Mouse (Mus musculus) myocyte (in vitro differentiated cells): ENCODE data around the gene Ankrd12.

Experiments
- CEBPB ChIP-seq: IDR thresholded peaks from 2 replicates; pipeline ENCODE4 v1.6.1; 2011; ENCODE audit warnings: mild to moderate bottlenecking, moderate library complexity; ENCODE audit not compliant: poor library complexity, insufficient read depth, severe bottlenecking
- MYOD1 ChIP-seq, 3 experiments: IDR thresholded peaks; one replicate each; pipeline ENCODE4 v1.6.1; 2011; ENCODE audit warnings: control low read depth in 2 of 3, low read depth in 2 of 3, mild to moderate bottlenecking in 2 of 3, moderate library complexity in 1 of 3; ENCODE audit not compliant: insufficient read length in 2 of 3, control insufficient read depth in 1 of 3
- POLR2A ChIP-seq: IDR thresholded peaks from one replicate; pipeline ENCODE4 v1.6.1; 2011; ENCODE audit warnings: low read depth, mild to moderate bottlenecking, control low read depth, moderate library complexity; ENCODE audit not compliant: insufficient read length
- POLR2AphosphoS2 ChIP-seq: IDR thresholded peaks from one replicate; pipeline ENCODE4 v1.6.1; 2011; ENCODE audit warnings: low read depth, control low read depth; ENCODE audit not compliant: insufficient read length
- REST ChIP-seq: IDR thresholded peaks from one replicate; pipeline ENCODE4 v1.6.1; 2011; ENCODE audit warnings: mild to moderate bottlenecking, control low read depth, moderate library complexity; ENCODE audit not compliant: insufficient read depth, insufficient read length
- SRF ChIP-seq: IDR thresholded peaks from one replicate; pipeline ENCODE4 v1.6.1; 2011; ENCODE audit warnings: low read depth; ENCODE audit not compliant: control insufficient read depth, insufficient read length

DNA sequence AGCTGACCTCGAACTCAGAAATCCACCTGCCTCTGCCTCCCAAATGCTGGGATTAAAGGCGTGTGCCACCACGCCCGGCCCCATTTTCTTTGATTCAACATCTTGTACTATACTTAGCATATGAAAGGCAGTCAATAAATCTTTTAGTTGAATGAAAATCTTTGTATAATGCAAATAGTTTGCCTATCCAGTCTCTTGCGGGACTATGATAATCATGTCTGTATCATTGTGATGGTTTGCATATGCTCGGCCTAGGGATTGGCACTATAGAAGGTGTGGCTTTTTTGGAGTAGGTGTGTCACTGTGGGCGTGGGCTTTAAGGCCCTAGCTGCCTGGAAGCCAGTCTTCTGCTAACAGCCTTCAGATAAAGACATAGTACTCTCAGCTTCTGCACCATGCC is 27.2 kb upstream of the Ankrd12 start:
- no peak for TF ChIP-seq POLR2A
- TF ChIP-seq SRF: no peak
- no peak for TF ChIP-seq POLR2AphosphoS2
- no peak for TF ChIP-seq MYOD1 (IDR thresholded peaks at IDR 0.05; ENCODE audit: control insufficient read depth in 1 of 3, insufficient read length in 2 of 3, low read depth in 2 of 3)
- TF ChIP-seq REST: no peak
- no peak for TF ChIP-seq CEBPB
